9 mouse cellular contexts compared by ENCODE assay signal in genomic region chr9:61351164-61351563, GRCm38 (mm10). TPM values are rescaled to one million over a fixed set of nuclear protein-coding genes. Genes with fewer than 3 reads are reported as not detected.
DNase-seq lines count a peak whose midpoint lies in the region; ATAC-seq lines count a peak whose summit lies in the region.
"Had no signal": no experiment of that assay in that cellular context is flagged by ENCODE, and none has a peak within 500 bp of the region (broad histone marks: within the 10 kb centered on the region; RNA-seq: fewer than 3 reads in every experiment).

No protein-coding gene starts in this region.

- peaks cover 56% of the 10 kb centered on the region for H3K27me3 ChIP-seq in forebrain, embryonic 10.5 days (ENCODE audit: poor library complexity, severe bottlenecking)
- H3K27me3 ChIP-seq in forebrain, embryonic 13.5 days: peaks cover 19% of the 10 kb centered on the region
- H3K27me3 ChIP-seq in heart, embryonic 16.5 days (ENCODE audit: control insufficient read depth, insufficient read depth, low read length): peaks cover 98% of the 10 kb centered on the region
- peaks cover 22% of the 10 kb centered on the region for H3K27me3 ChIP-seq in neural tube, embryonic 13.5 days

- H3K4me2 ChIP-seq in forebrain, embryonic 13.5 days: no peak overlapping the region
- no peak overlapping the region for H3K4me2 ChIP-seq in heart, embryonic 16.5 days (ENCODE audit: low read depth, low read length)
- H3K4me2 ChIP-seq in neural tube, embryonic 13.5 days: no peak overlapping the region

- peak overlapping the region; percentile 22 for H3K27ac ChIP-seq in forebrain, embryonic 10.5 days
- H3K27ac ChIP-seq in forebrain, embryonic 13.5 days: no peak overlapping the region
- H3K27ac ChIP-seq in heart, embryonic 16.5 days (ENCODE audit: low read length): no peak overlapping the region
- H3K27ac ChIP-seq in neural tube, embryonic 13.5 days (replicated peaks): peak overlapping the region; percentile 20; the same call in 1 of the 2 replicates
- H3K27ac ChIP-seq: macrophage had no signal

- 40% methylated on average over 4 of the region's 4 CpGs for WGBS in forebrain, embryonic 10.5 days
- 9% methylated on average over 4 of the region's 4 CpGs for WGBS in forebrain, embryonic 13.5 days
- 48% methylated on average over 4 of the region's 4 CpGs for WGBS in heart, embryonic 16.5 days
- 6% methylated on average over 4 of the region's 4 CpGs for WGBS in neural tube, embryonic 13.5 days

- H3K4me1 ChIP-seq in forebrain, embryonic 10.5 days: peaks cover 55% of the 10 kb centered on the region
- peaks cover 37% of the 10 kb centered on the region for H3K4me1 ChIP-seq in forebrain, embryonic 13.5 days
- H3K4me1 ChIP-seq in heart, embryonic 16.5 days (ENCODE audit: control insufficient read depth, insufficient read depth, low read length): peaks cover 3% of the 10 kb centered on the region
- peaks cover 46% of the 10 kb centered on the region for H3K4me1 ChIP-seq in neural tube, embryonic 13.5 days (replicated peaks)

- H3K9ac ChIP-seq in forebrain, embryonic 13.5 days: no peak overlapping the region
- H3K9ac ChIP-seq in heart, embryonic 16.5 days (ENCODE audit: low read length): no peak overlapping the region
- no peak overlapping the region for H3K9ac ChIP-seq in neural tube, embryonic 13.5 days

- H3K9me3 ChIP-seq in forebrain, embryonic 10.5 days: peaks cover under 1% of the 10 kb centered on the region; the same call in 1 of the 2 replicates
- no peaks in the 10 kb centered on the region for H3K9me3 ChIP-seq in forebrain, embryonic 13.5 days (replicated peaks)
- H3K9me3 ChIP-seq in heart, embryonic 16.5 days (replicated peaks; ENCODE audit: control insufficient read depth, low read length): 0 out of 2 replicates have a peak, but pooled peaks cover 6% of the 10 kb centered on the region
- no peaks in the 10 kb centered on the region for H3K9me3 ChIP-seq in neural tube, embryonic 13.5 days

- H3K36me3 ChIP-seq in forebrain, embryonic 10.5 days (replicated peaks): no peaks in the 10 kb centered on the region
- H3K36me3 ChIP-seq in forebrain, embryonic 13.5 days (ENCODE audit: poor library complexity, severe bottlenecking): no peaks in the 10 kb centered on the region
- no peaks in the 10 kb centered on the region for H3K36me3 ChIP-seq in heart, embryonic 16.5 days (ENCODE audit: control insufficient read depth, insufficient read depth)
- H3K36me3 ChIP-seq in neural tube, embryonic 13.5 days: no peaks in the 10 kb centered on the region

- DNase-seq in forebrain, embryonic 10.5 days (ENCODE audit: extremely low spot score, low spot score): no peak
- DNase-seq in brain, adult 2 months (ENCODE audit: low read depth, low spot score): peak; percentile 39
- DNase-seq in kidney, postnatal 14 days: peak; percentile 93
- no peak for DNase-seq in urinary bladder, postnatal 25 days (ENCODE audit: low spot score)
- DNase-seq in layer of hippocampus, adult 9-10 months (ENCODE audit: low spot score): no peak

- no peak for ATAC-seq in forebrain, embryonic 13.5 days
- peak; percentile 61 for ATAC-seq in heart, embryonic 16.5 days (replicated peaks; ENCODE audit: extremely low read depth, insufficient read depth, low FRiP score)
- peak; percentile 78; the same call in 1 of the 2 replicates for ATAC-seq in neural tube, embryonic 13.5 days (ENCODE audit: low read depth)

- no peak overlapping the region for H3K4me3 ChIP-seq in forebrain, embryonic 10.5 days
- no peak overlapping the region for H3K4me3 ChIP-seq in forebrain, embryonic 13.5 days
- no peak overlapping the region for H3K4me3 ChIP-seq in heart, embryonic 16.5 days (ENCODE audit: low read length)
- no peak overlapping the region for H3K4me3 ChIP-seq in neural tube, embryonic 13.5 days

RNA-seq across cellular contexts. Expression of gene Tle3, which starts 21.0 kb away (rescaled TPM):
- polyA plus RNA-seq in forebrain, embryonic 10.5 days (2016; fragmentation: Nextera tagmentation; extraction: Ambion mirVana): 43.4 and 45.6 TPM in 2 replicates
- 36.6 and 39.2 TPM in 2 replicates for polyA plus RNA-seq in forebrain, embryonic 13.5 days (2015; fragmentation: Nextera tagmentation; extraction: Ambion mirVana)
- 9.8 and 10.8 TPM in 2 replicates for polyA plus RNA-seq in heart, embryonic 16.5 days (2015; fragmentation: Nextera tagmentation; extraction: Ambion mirVana)
- polyA plus RNA-seq in neural tube, embryonic 13.5 days (2015; fragmentation: Nextera tagmentation; extraction: Ambion mirVana): 31.1 and 33.7 TPM in 2 replicates

Comparison
In these comparisons a context has a peak if more than half of its experiments do, and no peak if none do; other contexts are left out.
1. H3K27ac ChIP-seq: peak in forebrain, embryonic 10.5 days (single experiment) and neural tube, embryonic 13.5 days (single experiment); none in forebrain, embryonic 13.5 days (single experiment) and heart, embryonic 16.5 days (single experiment).
2. DNase-seq: peak in brain, adult 2 months (single experiment) and kidney, postnatal 14 days (single experiment); none in forebrain, embryonic 10.5 days (single experiment), urinary bladder, postnatal 25 days (single experiment) and layer of hippocampus, adult 9-10 months (single experiment).